Mouse (Mus musculus): Measurements from ENCODE around the gene Serpina3g. TPM values are rescaled to one million over a fixed set of nuclear protein-coding genes. Genes with fewer than 3 reads are reported as not detected.

Gene Serpina3g
- total RNA-seq (2014; fragmentation: Nextera tagmentation) (not detected in 2 replicates), total RNA-seq (2017) (0.06 and 0.16 TPM in 2 replicates), polyA plus RNA-seq (2012) (not detected in 2 replicates)

GRCm38 (mm10) chr12:104235915-104236314 lies at the start of gene Serpina3g:
Gene Serpina3g (plus strand): TSS chr12:104236245.
- Histone ChIP-seq H3K9me3 (replicated peaks) (peaks cover 47% of the 10 kb centered on the region), H3K27me3 (ENCODE audit: insufficient read depth, low read length) (no peaks in the 10 kb centered on the region), H3K4me1 (ENCODE audit: insufficient read depth, low read depth, low read length) (no peaks in the 10 kb centered on the region), H3K36me3 (replicated peaks) (no peaks in the 10 kb centered on the region), H3K4me3 (ENCODE audit: low read depth, low read length) (no peak within 1 kb of the TSS)
- TF ChIP-seq TAL1 (conservative IDR thresholded peaks at IDR 0.05; ENCODE audit: low read depth, low read length): no peak
- TF ChIP-seq GATA1 (IDR thresholded peaks at IDR 0.05; ENCODE audit: borderline replicate concordance, low read length): no peak
- TF ChIP-seq CTCF (IDR thresholded peaks at IDR 0.05; ENCODE audit: low read depth, low read length): no peak
- TF ChIP-seq GATA2 (IDR thresholded peaks at IDR 0.05; ENCODE audit: borderline replicate concordance, low read depth, low read length): no peak
- no peak for TF ChIP-seq POLR2AphosphoS5 (IDR thresholded peaks at IDR 0.05; ENCODE audit: insufficient replicate concordance, low read depth, low read length)
- DNase-seq (ENCODE audit: low spot score) (no peak), ATAC-seq (ENCODE audit: extremely low read depth, insufficient number of reproducible peaks, low FRiP score, poor library complexity, severe bottlenecking) (no peak)

GRCm38 (mm10) chr12:104189246-104189645 lies 46.8 kb upstream of the Serpina3g start:
- H3K36me3 ChIP-seq (replicated peaks): no peaks in the 10 kb centered on the region
- ATAC-seq (ENCODE audit: extremely low read depth, insufficient number of reproducible peaks, low FRiP score, poor library complexity, severe bottlenecking): no peak
- peaks cover 68% of the 10 kb centered on the region for H3K9me3 ChIP-seq (replicated peaks)
- H3K27me3 ChIP-seq (ENCODE audit: insufficient read depth, low read length): no peaks in the 10 kb centered on the region
- DNase-seq (ENCODE audit: low spot score): no peak
- H3K4me1 ChIP-seq (ENCODE audit: insufficient read depth, low read depth, low read length): no peaks in the 10 kb centered on the region
- no peak overlapping the region for H3K4me3 ChIP-seq (ENCODE audit: low read depth, low read length)
- TF ChIP-seq TAL1 (conservative IDR thresholded peaks at IDR 0.05; ENCODE audit: low read depth, low read length) (no peak), GATA2 (IDR thresholded peaks at IDR 0.05; ENCODE audit: borderline replicate concordance, low read depth, low read length) (no peak)

- no peak for DNase-seq (ENCODE audit: low spot score)
- H3K9me3 ChIP-seq (replicated peaks): peaks cover 65% of the 10 kb centered on the region
- H3K36me3 ChIP-seq (replicated peaks): no peaks in the 10 kb centered on the region
- TF ChIP-seq GATA1 (IDR thresholded peaks at IDR 0.05; ENCODE audit: borderline replicate concordance, low read length) (no peak), POLR2AphosphoS5 (IDR thresholded peaks at IDR 0.05; ENCODE audit: insufficient replicate concordance, low read depth, low read length) (no peak), TAL1 (conservative IDR thresholded peaks at IDR 0.05; ENCODE audit: low read depth, low read length) (no peak), GATA2 (IDR thresholded peaks at IDR 0.05; ENCODE audit: borderline replicate concordance, low read depth, low read length) (no peak), CTCF (IDR thresholded peaks at IDR 0.05; ENCODE audit: low read depth, low read length) (no peak)
- ATAC-seq (ENCODE audit: extremely low read depth, insufficient number of reproducible peaks, low FRiP score, poor library complexity, severe bottlenecking): no peak
- no peaks in the 10 kb centered on the region for H3K4me1 ChIP-seq (ENCODE audit: insufficient read depth, low read depth, low read length)
- H3K27me3 ChIP-seq (ENCODE audit: insufficient read depth, low read length): no peaks in the 10 kb centered on the region
- H3K4me3 ChIP-seq (ENCODE audit: low read depth, low read length): no peak overlapping the region
These were observed 45.2 kb upstream of the Serpina3g start for GRCm38 (mm10) chr12:104190852-104191251.

GRCm38 (mm10) chr12:104209149-104209548 lies 26.9 kb upstream of the Serpina3g start:
- DNase-seq (ENCODE audit: low spot score) (no peak), ATAC-seq (ENCODE audit: extremely low read depth, insufficient number of reproducible peaks, low FRiP score, poor library complexity, severe bottlenecking) (no peak)
- Histone ChIP-seq H3K27me3 (ENCODE audit: insufficient read depth, low read length) (no peaks in the 10 kb centered on the region), H3K36me3 (replicated peaks) (no peaks in the 10 kb centered on the region), H3K4me1 (ENCODE audit: insufficient read depth, low read depth, low read length) (no peaks in the 10 kb centered on the region), H3K4me3 (ENCODE audit: low read depth, low read length) (no peak overlapping the region), H3K9me3 (replicated peaks) (peaks cover 18% of the 10 kb centered on the region)
- TF ChIP-seq GATA2 (IDR thresholded peaks at IDR 0.05; ENCODE audit: borderline replicate concordance, low read depth, low read length) (no peak), TAL1 (conservative IDR thresholded peaks at IDR 0.05; ENCODE audit: low read depth, low read length) (no peak), CTCF (IDR thresholded peaks at IDR 0.05; ENCODE audit: low read depth, low read length) (no peak), POLR2AphosphoS5 (IDR thresholded peaks at IDR 0.05; ENCODE audit: insufficient replicate concordance, low read depth, low read length) (no peak), GATA1 (IDR thresholded peaks at IDR 0.05; ENCODE audit: borderline replicate concordance, low read length) (no peak)

- ATAC-seq (ENCODE audit: extremely low read depth, insufficient number of reproducible peaks, low FRiP score, poor library complexity, severe bottlenecking): no peak
- H3K27me3 ChIP-seq (ENCODE audit: insufficient read depth, low read length): no peaks in the 10 kb centered on the region
- no peaks in the 10 kb centered on the region; the same call in 1 of the 2 replicates for H3K4me1 ChIP-seq (ENCODE audit: insufficient read depth, low read depth, low read length)
- no peak for TF ChIP-seq TAL1 (conservative IDR thresholded peaks at IDR 0.05; ENCODE audit: low read depth, low read length)
- TF ChIP-seq CTCF (IDR thresholded peaks at IDR 0.05; ENCODE audit: low read depth, low read length): no peak
- TF ChIP-seq GATA1 (IDR thresholded peaks at IDR 0.05; ENCODE audit: borderline replicate concordance, low read length): no peak
- no peak for TF ChIP-seq GATA2 (IDR thresholded peaks at IDR 0.05; ENCODE audit: borderline replicate concordance, low read depth, low read length)
- TF ChIP-seq POLR2AphosphoS5 (IDR thresholded peaks at IDR 0.05; ENCODE audit: insufficient replicate concordance, low read depth, low read length): no peak
- H3K36me3 ChIP-seq (replicated peaks): no peaks in the 10 kb centered on the region
- no peak overlapping the region for H3K4me3 ChIP-seq (ENCODE audit: low read depth, low read length)
- no peak for DNase-seq (ENCODE audit: low spot score)
- H3K9me3 ChIP-seq (replicated peaks): peaks cover 21% of the 10 kb centered on the region
These were observed 26.2 kb upstream of the Serpina3g start for GRCm38 (mm10) chr12:104209802-104210201.

- Histone ChIP-seq H3K9me3 (replicated peaks) (peaks cover 21% of the 10 kb centered on the region), H3K27me3 (ENCODE audit: insufficient read depth, low read length) (no peaks in the 10 kb centered on the region), H3K36me3 (replicated peaks) (no peaks in the 10 kb centered on the region), H3K4me3 (ENCODE audit: low read depth, low read length) (no peak overlapping the region), H3K4me1 (ENCODE audit: insufficient read depth, low read depth, low read length) (peaks cover 4% of the 10 kb centered on the region; the same call in 1 of the 2 replicates)
- TF ChIP-seq CTCF (IDR thresholded peaks at IDR 0.05; ENCODE audit: low read depth, low read length): no peak
- TF ChIP-seq POLR2AphosphoS5 (IDR thresholded peaks at IDR 0.05; ENCODE audit: insufficient replicate concordance, low read depth, low read length): no peak
- TF ChIP-seq GATA2 (IDR thresholded peaks at IDR 0.05; ENCODE audit: borderline replicate concordance, low read depth, low read length): no peak
- TF ChIP-seq TAL1 (conservative IDR thresholded peaks at IDR 0.05; ENCODE audit: low read depth, low read length): no peak
- no peak for TF ChIP-seq GATA1 (IDR thresholded peaks at IDR 0.05; ENCODE audit: borderline replicate concordance, low read length)
- ATAC-seq (ENCODE audit: extremely low read depth, insufficient number of reproducible peaks, low FRiP score, poor library complexity, severe bottlenecking): no peak
- DNase-seq (ENCODE audit: low spot score): no peak
These were observed 22.2 kb upstream of the Serpina3g start for GRCm38 (mm10) chr12:104213689-104214444.

Data from G1E (cell line).